8 mouse cellular contexts compared by ENCODE assay signal in the genomic region with DNA sequence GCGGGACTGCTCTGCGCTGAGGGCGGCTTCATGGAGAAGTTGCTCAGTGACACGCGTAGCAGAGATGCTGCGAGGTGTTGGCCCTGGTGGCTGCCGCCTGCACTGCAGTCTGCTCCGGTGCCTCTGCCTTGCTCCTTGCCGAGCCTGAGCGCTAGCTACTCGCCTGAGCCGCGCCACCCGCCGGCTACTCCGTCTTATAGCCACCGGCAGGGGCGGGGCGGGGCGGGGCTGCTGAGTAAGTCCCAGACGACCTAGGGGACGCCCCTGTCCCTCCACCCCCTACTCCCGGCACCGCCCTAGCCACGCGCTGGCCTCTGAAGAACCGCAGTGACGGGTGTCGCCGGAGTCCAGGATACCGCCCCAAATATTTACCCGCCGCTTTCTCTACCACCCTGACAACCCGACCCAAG. TPM values are rescaled to one million over a fixed set of nuclear protein-coding genes. Genes with fewer than 3 reads are reported as not detected.
DNase-seq lines count a peak whose midpoint lies in the region; ATAC-seq and TF ChIP-seq lines count a peak whose summit lies in the region.

A gene (minus strand): TSS at position 180 of the 410 bp plus-strand sequence.

- DNase-seq in cerebellum, adult 11 months: peak; percentile 94
- DNase-seq in forebrain, embryonic 14.5 days (ENCODE audit: low spot score): peak; percentile 95
- peak; percentile 95 to 96 for DNase-seq in heart, postnatal 10 days
- peak; percentile 97 to 98 for DNase-seq in kidney, postnatal 4 days
- DNase-seq in neural tube, embryonic 11.5 days (ENCODE audit: low spot score): peak; percentile 96

- H3K27ac ChIP-seq in ES-Bruce4 (ENCODE audit: insufficient read depth, low read length): no peak within 1 kb of the TSS
- H3K27ac ChIP-seq in forebrain, embryonic 14.5 days (ENCODE audit: low read depth, low read length): no peak within 1 kb of the TSS
- peak within 1 kb of the TSS; percentile 92 for H3K27ac ChIP-seq in liver, embryonic 15.5 days (replicated peaks)
- H3K27ac ChIP-seq in neural tube, embryonic 11.5 days (ENCODE audit: low read depth, low read length): no peak within 1 kb of the TSS
- no peak within 1 kb of the TSS; the same call in 1 of the 2 replicates for H3K27ac ChIP-seq in stomach, embryonic 16.5 days (ENCODE audit: low read length)

- H3K4me1 ChIP-seq in ES-Bruce4 (ENCODE audit: control insufficient read depth, insufficient read depth, low read length): peaks cover 3% of the 10 kb centered on the region
- peaks cover 6% of the 10 kb centered on the region for H3K4me1 ChIP-seq in forebrain, embryonic 14.5 days (ENCODE audit: control insufficient read depth, insufficient read depth, low read length)
- H3K4me1 ChIP-seq in liver, embryonic 15.5 days (replicated peaks): peaks cover 71% of the 10 kb centered on the region
- peaks cover 3% of the 10 kb centered on the region; the same call in 1 of the 2 replicates for H3K4me1 ChIP-seq in neural tube, embryonic 11.5 days (ENCODE audit: control insufficient read depth, insufficient read depth, low read length)
- peaks cover 13% of the 10 kb centered on the region for H3K4me1 ChIP-seq in stomach, embryonic 16.5 days (ENCODE audit: control insufficient read depth, insufficient read depth, low read length)

- H3K9ac ChIP-seq in ES-Bruce4 (ENCODE audit: low read depth, poor library complexity, severe bottlenecking): peak within 1 kb of the TSS; percentile 55
- H3K9ac ChIP-seq in forebrain, embryonic 14.5 days (ENCODE audit: low read length): peak within 1 kb of the TSS; percentile 79
- peak within 1 kb of the TSS; percentile 91 for H3K9ac ChIP-seq in liver, embryonic 15.5 days
- H3K9ac ChIP-seq in neural tube, embryonic 11.5 days (ENCODE audit: low read length): peak within 1 kb of the TSS; percentile 62
- peak within 1 kb of the TSS; percentile 70 for H3K9ac ChIP-seq in stomach, embryonic 16.5 days (ENCODE audit: low read length)

- no peaks in the 10 kb centered on the region for H3K36me3 ChIP-seq in ES-Bruce4 (ENCODE audit: control insufficient read depth, insufficient read depth, low read length, poor library complexity, severe bottlenecking)
- H3K36me3 ChIP-seq in forebrain, embryonic 14.5 days (ENCODE audit: control insufficient read depth, insufficient read depth, low read length): no peaks in the 10 kb centered on the region
- H3K36me3 ChIP-seq in liver, embryonic 15.5 days (replicated peaks): peaks cover 33% of the 10 kb centered on the region
- H3K36me3 ChIP-seq in neural tube, embryonic 11.5 days (ENCODE audit: control insufficient read depth, insufficient read depth, low read length): no peaks in the 10 kb centered on the region
- no peaks in the 10 kb centered on the region for H3K36me3 ChIP-seq in stomach, embryonic 16.5 days (ENCODE audit: control insufficient read depth, insufficient read depth, low read length)

- peak within 1 kb of the TSS; percentile 99 for H3K4me2 ChIP-seq in forebrain, embryonic 14.5 days (ENCODE audit: low read length)
- H3K4me2 ChIP-seq in liver, embryonic 15.5 days: peak within 1 kb of the TSS; percentile 76
- peak within 1 kb of the TSS; percentile 98 for H3K4me2 ChIP-seq in neural tube, embryonic 11.5 days (ENCODE audit: low read depth)
- peak within 1 kb of the TSS; percentile 100 for H3K4me2 ChIP-seq in stomach, embryonic 16.5 days (ENCODE audit: low read depth, low read length)

- peak within 1 kb of the TSS; percentile 72 for H3K4me3 ChIP-seq in ES-Bruce4 (ENCODE audit: low read depth, low read length)
- peak within 1 kb of the TSS; percentile 58 for H3K4me3 ChIP-seq in forebrain, embryonic 14.5 days (ENCODE audit: low read depth, low read length)
- H3K4me3 ChIP-seq in liver, embryonic 15.5 days (replicated peaks): peak within 1 kb of the TSS; percentile 81
- peak within 1 kb of the TSS; percentile 52 for H3K4me3 ChIP-seq in neural tube, embryonic 11.5 days (ENCODE audit: low read depth, low read length)
- peak within 1 kb of the TSS; percentile 62 for H3K4me3 ChIP-seq in stomach, embryonic 16.5 days (replicated peaks; ENCODE audit: low read length)

- ATAC-seq in forebrain, embryonic 14.5 days: peak; percentile 97
- ATAC-seq in liver, embryonic 15.5 days (ENCODE audit: insufficient read depth): peak; percentile 95
- peak; percentile 97 for ATAC-seq in neural tube, embryonic 11.5 days (ENCODE audit: insufficient read depth, low FRiP score, low TSS enrichment)
- ATAC-seq in stomach, embryonic 16.5 days (ENCODE audit: insufficient read depth, low FRiP score): peak; percentile 95

- TF ChIP-seq CTCF in ES-Bruce4 (IDR thresholded peaks at IDR 0.05; ENCODE audit: low read depth, low read length): peak; percentile 40

- WGBS in forebrain, embryonic 14.5 days: 1% methylated on average over 32 of the region's 34 CpGs
- WGBS in liver, embryonic 15.5 days (ENCODE audit: insufficient replicate concordance): under 1% methylated on average over 34 of the region's 34 CpGs
- 1% methylated on average over 33 of the region's 34 CpGs for WGBS in neural tube, embryonic 11.5 days
- 1% methylated on average over 34 of the region's 34 CpGs for whole genome bisulfite sequencing in stomach, embryonic 16.5 days

- H3K27me3 ChIP-seq in ES-Bruce4 (ENCODE audit: control insufficient read depth, insufficient read depth, low read length, poor library complexity, severe bottlenecking): no peaks in the 10 kb centered on the region
- H3K27me3 ChIP-seq in forebrain, embryonic 14.5 days (replicated peaks; ENCODE audit: control insufficient read depth, insufficient read depth, low read length): no peaks in the 10 kb centered on the region
- H3K27me3 ChIP-seq in liver, embryonic 15.5 days: no peaks in the 10 kb centered on the region
- H3K27me3 ChIP-seq in neural tube, embryonic 11.5 days (ENCODE audit: control insufficient read depth, insufficient read depth, low read length): peaks cover 14% of the 10 kb centered on the region
- H3K27me3 ChIP-seq in stomach, embryonic 16.5 days (ENCODE audit: control insufficient read depth, insufficient read depth, low read length): peaks cover 11% of the 10 kb centered on the region

- TF ChIP-seq EP300 in ES-Bruce4 (IDR thresholded peaks at IDR 0.05; ENCODE audit: insufficient read depth, low read depth, low read length): peak; percentile 63; the same call in 1 of the 2 replicates

- TF ChIP-seq POLR2A in ES-Bruce4 (IDR thresholded peaks at IDR 0.05; ENCODE audit: insufficient read depth, low read length): peak; percentile 88

- H3K9me3 ChIP-seq in ES-Bruce4 (replicated peaks; ENCODE audit: control insufficient read depth, insufficient read depth, low read length, poor library complexity, severe bottlenecking): 0 out of 2 replicates have a peak, but pooled peaks cover 4% of the 10 kb centered on the region
- no peaks in the 10 kb centered on the region for H3K9me3 ChIP-seq in forebrain, embryonic 14.5 days (replicated peaks; ENCODE audit: control insufficient read depth, low read length)
- H3K9me3 ChIP-seq in liver, embryonic 15.5 days (replicated peaks): no peaks in the 10 kb centered on the region
- H3K9me3 ChIP-seq in neural tube, embryonic 11.5 days (ENCODE audit: control insufficient read depth, low read length): no peaks in the 10 kb centered on the region
- no peaks in the 10 kb centered on the region for H3K9me3 ChIP-seq in stomach, embryonic 16.5 days (replicated peaks; ENCODE audit: control insufficient read depth, low read length)

- intact Hi-C loops in heart, postnatal 10 days (cut with DNase I): loop anchor here (2.0 to 10.0 kb wide), 2 partner anchors 121 to 637 kb away; no protein-coding TSS in a partner anchor

RNA-seq across cellular contexts. Expression of the gene that starts here (rescaled TPM):
- 15.1 and 17.9 TPM in 2 replicates for polyA plus RNA-seq in ES-Bruce4 (2011; ENCODE audit: insufficient read depth, insufficient read length, low read depth, missing spikeins)
- 68.7 and 81.5 TPM in 2 replicates for polyA plus RNA-seq in forebrain, embryonic 14.5 days (2014; fragmentation: Nextera tagmentation; extraction: Ambion mirVana)
- 10 to 100 TPM; 51.6 to 57.6 TPM for total RNA-seq in heart, postnatal 10 days (2021)
- 291 and 294 TPM in 2 replicates for polyA plus RNA-seq in liver, embryonic 15.5 days (2015; fragmentation: Nextera tagmentation; extraction: Ambion mirVana)
- polyA plus RNA-seq in neural tube, embryonic 11.5 days (2014; fragmentation: Nextera tagmentation; extraction: Ambion mirVana): 46.2 and 51.8 TPM in 2 replicates
- 56.3 and 57.8 TPM in 2 replicates for polyA plus RNA-seq in stomach, embryonic 16.5 days (2015; fragmentation: Nextera tagmentation; extraction: Ambion mirVana)
